Mouse (Mus musculus): ENCODE data around the gene 1700020D05Rik. TPM values are rescaled to one million over a fixed set of nuclear protein-coding genes. Genes with fewer than 3 reads are reported as not detected.

1700020D05Rik gene
- polyA plus RNA-seq, 1 experiment from 2014 or later: 0.09 TPM

- no peak for ATAC-seq (ENCODE audit: low read depth)
- Histone ChIP-seq H3K9ac (no peak overlapping the region), H3K9me3 (replicated peaks) (no peaks in the 10 kb centered on the region), H3K4me1 (replicated peaks) (peaks cover 20% of the 10 kb centered on the region), H3K4me3 (replicated peaks) (no peak overlapping the region), H3K27ac (no peak overlapping the region), H3K36me3 (no peaks in the 10 kb centered on the region), H3K27me3 (no peaks in the 10 kb centered on the region), H3K4me2 (no peak overlapping the region)
- no peak for DNase-seq
- 84% methylated on average over 7 of the region's 7 CpGs for WGBS (ENCODE audit: insufficient replicate concordance)
These were observed 12.5 kb upstream of the 1700020D05Rik start for GRCm38 (mm10) chr19:5515840-5516777.

- ATAC-seq (ENCODE audit: low read depth): no peak
These were observed 9.4 kb upstream of the 1700020D05Rik start for GRCm38 (mm10) chr19:5513005-5513349.

GRCm38 (mm10) chr19:5512091-5513004, 8.8 kb upstream of the 1700020D05Rik start:
- Histone ChIP-seq H3K9ac (peak overlapping the region; percentile 77), H3K4me2 (peak overlapping the region; percentile 94), H3K36me3 (no peaks in the 10 kb centered on the region), H3K4me1 (replicated peaks) (peaks cover 40% of the 10 kb centered on the region), H3K27me3 (no peaks in the 10 kb centered on the region), H3K27ac (peak overlapping the region; percentile 65), H3K4me3 (replicated peaks) (peak overlapping the region; percentile 8), H3K9me3 (replicated peaks) (no peaks in the 10 kb centered on the region)
- ATAC-seq (ENCODE audit: low read depth): no peak
- no peak for DNase-seq
- WGBS (ENCODE audit: insufficient replicate concordance): 14% methylated on average over 12 of the region's 12 CpGs

More at GRCm38 (mm10) chr19:5513005-5513349, 9.4 kb upstream of the 1700020D05Rik start:
- WGBS (ENCODE audit: insufficient replicate concordance): 45% methylated on average over 3 of the region's 3 CpGs
- peak overlapping the region; percentile 94; the same call in 1 of the 2 replicates for H3K4me2 ChIP-seq
- H3K27me3 ChIP-seq: no peaks in the 10 kb centered on the region
- no peak for DNase-seq
- no peaks in the 10 kb centered on the region for H3K9me3 ChIP-seq (replicated peaks)
- no peak overlapping the region for H3K9ac ChIP-seq
- no peak overlapping the region for H3K27ac ChIP-seq
- H3K4me3 ChIP-seq (replicated peaks): no peak overlapping the region; the same call in 1 of the 2 replicates
- peaks cover 40% of the 10 kb centered on the region for H3K4me1 ChIP-seq (replicated peaks)
- no peaks in the 10 kb centered on the region for H3K36me3 ChIP-seq

GRCm38 (mm10) chr19:5511074-5511632, 7.6 kb upstream of the 1700020D05Rik start:
- WGBS (ENCODE audit: insufficient replicate concordance): 23% methylated on average over 15 of the region's 15 CpGs
- Histone ChIP-seq H3K9me3 (replicated peaks) (no peaks in the 10 kb centered on the region), H3K27ac (peak overlapping the region; percentile 75), H3K9ac (peak overlapping the region; percentile 77), H3K4me2 (peak overlapping the region; percentile 94), H3K4me1 (replicated peaks) (peaks cover 40% of the 10 kb centered on the region), H3K36me3 (no peaks in the 10 kb centered on the region), H3K27me3 (no peaks in the 10 kb centered on the region), H3K4me3 (replicated peaks) (peak overlapping the region; percentile 66)
- ATAC-seq (ENCODE audit: low read depth) (no peak), DNase-seq (no peak)

- Histone ChIP-seq H3K9me3 (replicated peaks) (no peaks in the 10 kb centered on the region), H3K36me3 (no peaks in the 10 kb centered on the region), H3K4me2 (peak within 1 kb of the TSS; percentile 94), H3K27ac (peak within 1 kb of the TSS; percentile 81), H3K9ac (peak within 1 kb of the TSS; percentile 77), H3K4me1 (replicated peaks) (peaks cover 40% of the 10 kb centered on the region), H3K27me3 (no peaks in the 10 kb centered on the region), H3K4me3 (replicated peaks) (peak within 1 kb of the TSS; percentile 66)
- 2% methylated on average over 47 of the region's 47 CpGs for WGBS (ENCODE audit: insufficient replicate concordance)
- DNase-seq: peak; percentile 97
- ATAC-seq (ENCODE audit: low read depth): peak; percentile 99
These were observed 6.7 kb upstream of the 1700020D05Rik start, which contains the start of gene Snx32 for GRCm38 (mm10) chr19:5510031-5511026. Gene Snx32, minus strand, starts transcription at chr19:5510538.

- Histone ChIP-seq H3K4me1 (replicated peaks) (no peaks in the 10 kb centered on the region), H3K4me3 (replicated peaks) (no peak overlapping the region), H3K9ac (no peak overlapping the region), H3K36me3 (peaks cover 32% of the 10 kb centered on the region), H3K4me2 (no peak overlapping the region), H3K27me3 (no peaks in the 10 kb centered on the region), H3K27ac (no peak overlapping the region), H3K9me3 (replicated peaks) (no peaks in the 10 kb centered on the region)
- ATAC-seq (ENCODE audit: low read depth) (no peak), DNase-seq (no peak)
- WGBS (ENCODE audit: insufficient replicate concordance): 83% methylated on average over 2 of the region's 2 CpGs
These were observed 3.2 kb downstream of the 1700020D05Rik start for GRCm38 (mm10) chr19:5500330-5500875.

GRCm38 (mm10) chr19:5496052-5496370, 7.6 kb downstream of the 1700020D05Rik start:
- H3K9ac ChIP-seq: no peak overlapping the region
- 90% methylated on average over 16 of the region's 16 CpGs for WGBS (ENCODE audit: insufficient replicate concordance)
- DNase-seq (no peak), ATAC-seq (ENCODE audit: low read depth) (no peak)
- H3K4me1 ChIP-seq (replicated peaks): peaks cover 25% of the 10 kb centered on the region
- H3K27ac ChIP-seq: no peak overlapping the region; the same call in 1 of the 2 replicates
- H3K4me2 ChIP-seq: no peak overlapping the region
- no peaks in the 10 kb centered on the region for H3K27me3 ChIP-seq
- H3K4me3 ChIP-seq (replicated peaks): no peak overlapping the region
- H3K36me3 ChIP-seq: peaks cover 63% of the 10 kb centered on the region
- H3K9me3 ChIP-seq (replicated peaks): no peaks in the 10 kb centered on the region

GRCm38 (mm10) chr19:5495353-5496051, 8.1 kb downstream of the 1700020D05Rik start:
- DNase-seq: no peak
- no peak overlapping the region for H3K4me2 ChIP-seq
- H3K9me3 ChIP-seq (replicated peaks): no peaks in the 10 kb centered on the region
- ATAC-seq (ENCODE audit: low read depth): no peak
- H3K27me3 ChIP-seq: no peaks in the 10 kb centered on the region
- no peak overlapping the region for H3K4me3 ChIP-seq (replicated peaks)
- H3K9ac ChIP-seq: no peak overlapping the region
- H3K4me1 ChIP-seq (replicated peaks): peaks cover 25% of the 10 kb centered on the region
- no peak overlapping the region for H3K27ac ChIP-seq
- H3K36me3 ChIP-seq: peaks cover 63% of the 10 kb centered on the region
- WGBS (ENCODE audit: insufficient replicate concordance): 81% methylated on average over 12 of the region's 12 CpGs

GRCm38 (mm10) chr19:5494314-5494713, 9.3 kb downstream of the 1700020D05Rik start:
- peaks cover 63% of the 10 kb centered on the region for H3K36me3 ChIP-seq
- peak overlapping the region; percentile 43; the same call in 1 of the 2 replicates for H3K27ac ChIP-seq
- H3K9ac ChIP-seq: no peak overlapping the region
- H3K4me2 ChIP-seq: no peak overlapping the region
- DNase-seq: no peak
- no peak overlapping the region for H3K4me3 ChIP-seq (replicated peaks)
- no peak for ATAC-seq (ENCODE audit: low read depth)
- H3K27me3 ChIP-seq: no peaks in the 10 kb centered on the region
- no peaks in the 10 kb centered on the region for H3K9me3 ChIP-seq (replicated peaks)
- WGBS (ENCODE audit: insufficient replicate concordance): 84% methylated on average over 3 of the region's 3 CpGs
- H3K4me1 ChIP-seq (replicated peaks): peaks cover 33% of the 10 kb centered on the region
